Mouse (Mus musculus): ENCODE measurements at regions not wholly inside any gene's neighbourhood (a gene's known extent, or its start where the extent isn't known, plus 50 kb on each side); places are given as distances from the start of the nearest gene placed in this dataset.

DNA sequence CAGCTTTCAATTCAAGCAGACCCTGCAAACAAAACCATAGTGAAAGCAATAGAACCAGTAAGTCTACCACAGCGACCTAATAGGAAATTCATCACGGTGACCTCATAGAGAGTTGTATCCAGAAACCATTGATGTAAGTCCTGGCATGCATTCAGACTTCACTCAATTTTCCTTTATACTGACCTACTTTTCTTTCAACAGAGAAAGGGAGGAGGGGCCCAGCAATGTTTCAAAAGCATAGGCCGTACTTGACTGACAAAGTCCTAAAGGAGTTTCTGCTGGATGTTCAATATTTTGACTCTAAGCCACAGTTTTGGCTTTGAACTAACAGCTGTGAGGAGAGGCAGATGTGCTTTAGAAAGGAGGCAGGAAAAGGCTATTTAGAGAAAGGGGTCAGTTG, 88.4 kb downstream of the AI593442 start:
- Histone ChIP-seq H3K4me2 (ENCODE audit: low read length) (no peak overlapping the region), H3K36me3 (ENCODE audit: control insufficient read depth, insufficient read depth, low read length) (no peaks in the 10 kb centered on the region), H3K9ac (ENCODE audit: low read length) (no peak overlapping the region), H3K27ac (ENCODE audit: low read depth, low read length) (no peak overlapping the region), H3K27me3 (replicated peaks; ENCODE audit: control insufficient read depth, insufficient read depth, low read length) (no peaks in the 10 kb centered on the region), H3K4me3 (ENCODE audit: low read depth, low read length) (no peak overlapping the region), H3K4me1 (ENCODE audit: control insufficient read depth, insufficient read depth, low read length) (no peaks in the 10 kb centered on the region), H3K9me3 (replicated peaks; ENCODE audit: control insufficient read depth, low read length) (no peaks in the 10 kb centered on the region)
- peak; percentile 89 for ATAC-seq
- WGBS: 9% methylated on average over 3 of the region's 3 CpGs
- DNase-seq (ENCODE audit: low spot score): peak; percentile 82

DNA sequence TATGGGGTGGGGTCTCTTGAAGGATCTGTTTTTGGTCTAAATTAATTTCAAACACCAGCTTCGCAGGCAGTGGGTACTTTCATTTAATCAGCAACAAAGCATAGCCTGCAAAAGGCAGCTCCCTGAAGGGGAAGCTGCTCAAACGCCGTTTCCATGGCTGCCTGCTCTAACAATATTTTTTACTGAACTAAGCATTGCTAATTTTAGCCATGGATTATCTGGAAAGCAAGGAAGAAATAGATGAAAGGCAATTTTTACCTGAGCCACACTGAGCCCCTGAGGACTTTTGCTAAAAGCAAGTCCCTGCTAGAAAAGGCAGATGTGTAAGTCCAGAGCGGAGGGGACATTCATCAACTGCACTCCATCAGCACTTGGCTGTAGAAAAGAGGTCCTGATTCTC, 105.5 kb downstream of the AI593442 start:
- no peak overlapping the region for H3K9ac ChIP-seq (ENCODE audit: low read length)
- no peak overlapping the region for H3K27ac ChIP-seq (ENCODE audit: low read depth, low read length)
- no peaks in the 10 kb centered on the region for H3K27me3 ChIP-seq (replicated peaks; ENCODE audit: control insufficient read depth, insufficient read depth, low read length)
- ATAC-seq (no peak), DNase-seq (ENCODE audit: low spot score) (no peak)
- no peaks in the 10 kb centered on the region for H3K9me3 ChIP-seq (replicated peaks; ENCODE audit: control insufficient read depth, low read length)
- 71% methylated on average over 4 of the region's 4 CpGs for WGBS
- no peak overlapping the region for H3K4me2 ChIP-seq (ENCODE audit: low read length)
- H3K36me3 ChIP-seq (ENCODE audit: control insufficient read depth, insufficient read depth, low read length): no peaks in the 10 kb centered on the region
- H3K4me3 ChIP-seq (ENCODE audit: low read depth, low read length): no peak overlapping the region
- H3K4me1 ChIP-seq (ENCODE audit: control insufficient read depth, insufficient read depth, low read length): no peaks in the 10 kb centered on the region

DNA sequence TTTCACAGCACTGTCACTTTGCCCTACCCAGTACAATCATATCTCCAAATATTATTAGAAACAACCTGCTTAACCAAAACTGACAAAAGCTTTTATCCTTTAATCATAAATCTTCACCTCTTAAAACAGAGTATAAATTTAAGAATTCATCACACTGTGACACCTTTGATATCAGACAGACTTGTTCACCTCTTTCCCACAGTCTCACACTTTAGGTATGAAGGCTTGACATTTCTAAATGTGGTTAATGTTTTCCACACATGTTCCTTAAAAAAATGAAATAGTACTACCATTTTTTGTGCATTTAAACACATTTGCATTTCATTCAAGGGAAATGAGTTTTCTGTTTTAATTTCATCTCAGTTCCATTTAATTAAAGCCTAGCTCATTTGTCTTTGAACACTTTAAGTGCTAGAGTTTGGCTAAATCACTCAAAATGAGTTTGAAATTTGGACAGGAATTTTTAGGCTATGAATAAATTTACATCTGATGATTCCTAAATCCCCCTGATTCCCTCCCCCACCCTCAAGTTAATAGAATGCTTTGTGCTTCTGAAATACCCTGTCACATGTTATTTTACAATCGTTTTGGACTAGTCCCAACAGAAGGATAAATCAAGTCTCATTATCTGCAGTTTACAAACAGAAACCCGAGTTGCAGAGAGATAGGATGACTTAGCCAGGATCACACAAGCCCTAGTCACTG, 127.9 kb downstream of the AI593442 start:
- ATAC-seq (0 out of 2 replicates have a peak, but pooled peaks have one; percentile 18), DNase-seq (ENCODE audit: low spot score) (peak; percentile 49)
- no peak overlapping the region for H3K9ac ChIP-seq (ENCODE audit: low read length)
- H3K4me2 ChIP-seq (ENCODE audit: low read length): no peak overlapping the region
- H3K4me1 ChIP-seq (ENCODE audit: control insufficient read depth, insufficient read depth, low read length): no peaks in the 10 kb centered on the region
- no peak overlapping the region for H3K27ac ChIP-seq (ENCODE audit: low read depth, low read length)
- 26% methylated on average over 2 of the region's 2 CpGs for WGBS
- H3K9me3 ChIP-seq (replicated peaks; ENCODE audit: control insufficient read depth, low read length): no peaks in the 10 kb centered on the region
- H3K36me3 ChIP-seq (ENCODE audit: control insufficient read depth, insufficient read depth, low read length): no peaks in the 10 kb centered on the region
- H3K4me3 ChIP-seq (ENCODE audit: low read depth, low read length): no peak overlapping the region
- no peaks in the 10 kb centered on the region for H3K27me3 ChIP-seq (replicated peaks; ENCODE audit: control insufficient read depth, insufficient read depth, low read length)

GRCm38 (mm10) chr9:52546071-52546470, 133.5 kb downstream of the AI593442 start:
- WGBS: 72% methylated on average over 2 of the region's 2 CpGs
- Histone ChIP-seq H3K9me3 (replicated peaks; ENCODE audit: control insufficient read depth, low read length) (no peaks in the 10 kb centered on the region), H3K4me2 (ENCODE audit: low read length) (no peak overlapping the region), H3K4me3 (ENCODE audit: low read depth, low read length) (no peak overlapping the region), H3K9ac (ENCODE audit: low read length) (no peak overlapping the region), H3K27ac (ENCODE audit: low read depth, low read length) (no peak overlapping the region), H3K27me3 (replicated peaks; ENCODE audit: control insufficient read depth, insufficient read depth, low read length) (no peaks in the 10 kb centered on the region), H3K36me3 (ENCODE audit: control insufficient read depth, insufficient read depth, low read length) (no peaks in the 10 kb centered on the region), H3K4me1 (ENCODE audit: control insufficient read depth, insufficient read depth, low read length) (no peaks in the 10 kb centered on the region)
- ATAC-seq: no peak
- no peak for DNase-seq (ENCODE audit: low spot score)

- H3K27me3 ChIP-seq (replicated peaks; ENCODE audit: control insufficient read depth, insufficient read depth, low read length): no peaks in the 10 kb centered on the region
- H3K9ac ChIP-seq (ENCODE audit: low read length): no peak overlapping the region
- DNase-seq (ENCODE audit: low spot score) (no peak), ATAC-seq (no peak)
- no peak overlapping the region for H3K4me3 ChIP-seq (ENCODE audit: low read depth, low read length)
- 85% methylated on average over 3 of the region's 3 CpGs for WGBS
- H3K4me2 ChIP-seq (ENCODE audit: low read length): no peak overlapping the region
- H3K36me3 ChIP-seq (ENCODE audit: control insufficient read depth, insufficient read depth, low read length): no peaks in the 10 kb centered on the region
- no peak overlapping the region for H3K27ac ChIP-seq (ENCODE audit: low read depth, low read length)
- H3K9me3 ChIP-seq (replicated peaks; ENCODE audit: control insufficient read depth, low read length): no peaks in the 10 kb centered on the region
- no peaks in the 10 kb centered on the region for H3K4me1 ChIP-seq (ENCODE audit: control insufficient read depth, insufficient read depth, low read length)
Measured at GRCm38 (mm10) chr9:52539086-52539485, 140.5 kb downstream of the AI593442 start.

GRCm38 (mm10) chr9:52529444-52529915, 150.1 kb downstream of the AI593442 start:
- ATAC-seq (no peak), DNase-seq (ENCODE audit: low spot score) (no peak)
- Histone ChIP-seq H3K27ac (ENCODE audit: low read depth, low read length) (no peak overlapping the region), H3K9ac (ENCODE audit: low read length) (no peak overlapping the region), H3K4me3 (ENCODE audit: low read depth, low read length) (no peak overlapping the region), H3K9me3 (replicated peaks; ENCODE audit: control insufficient read depth, low read length) (no peaks in the 10 kb centered on the region), H3K27me3 (replicated peaks; ENCODE audit: control insufficient read depth, insufficient read depth, low read length) (no peaks in the 10 kb centered on the region), H3K4me2 (ENCODE audit: low read length) (no peak overlapping the region), H3K36me3 (ENCODE audit: control insufficient read depth, insufficient read depth, low read length) (no peaks in the 10 kb centered on the region), H3K4me1 (ENCODE audit: control insufficient read depth, insufficient read depth, low read length) (no peaks in the 10 kb centered on the region)
- 93% methylated on average over 6 of the region's 6 CpGs for WGBS

GRCm38 (mm10) chr9:52500487-52500886, 179.1 kb downstream of the AI593442 start:
- 67% methylated on average over 3 of the region's 3 CpGs for WGBS
- Histone ChIP-seq H3K4me2 (ENCODE audit: low read length) (no peak overlapping the region), H3K9me3 (replicated peaks; ENCODE audit: control insufficient read depth, low read length) (0 out of 2 replicates have a peak, but pooled peaks cover 2% of the 10 kb centered on the region), H3K4me1 (ENCODE audit: control insufficient read depth, insufficient read depth, low read length) (no peaks in the 10 kb centered on the region), H3K27ac (ENCODE audit: low read depth, low read length) (no peak overlapping the region), H3K36me3 (ENCODE audit: control insufficient read depth, insufficient read depth, low read length) (no peaks in the 10 kb centered on the region), H3K27me3 (replicated peaks; ENCODE audit: control insufficient read depth, insufficient read depth, low read length) (no peaks in the 10 kb centered on the region), H3K4me3 (ENCODE audit: low read depth, low read length) (no peak overlapping the region), H3K9ac (ENCODE audit: low read length) (no peak overlapping the region)
- no peak for ATAC-seq
- DNase-seq (ENCODE audit: low spot score): no peak

- peak; percentile 44 for DNase-seq (ENCODE audit: low spot score)
- WGBS: 55% methylated on average over 8 of the region's 8 CpGs
Measured at GRCm38 (mm10) chr9:52495483-52496270, 183.9 kb downstream of the AI593442 start.

More at GRCm38 (mm10) chr9:52495483-52496270, 183.9 kb downstream of the AI593442 start:
- Histone ChIP-seq H3K4me3 (ENCODE audit: low read depth, low read length) (no peak overlapping the region), H3K27me3 (replicated peaks; ENCODE audit: control insufficient read depth, insufficient read depth, low read length) (no peaks in the 10 kb centered on the region), H3K36me3 (ENCODE audit: control insufficient read depth, insufficient read depth, low read length) (no peaks in the 10 kb centered on the region), H3K9ac (ENCODE audit: low read length) (no peak overlapping the region), H3K9me3 (replicated peaks; ENCODE audit: control insufficient read depth, low read length) (no peaks in the 10 kb centered on the region), H3K4me2 (ENCODE audit: low read length) (no peak overlapping the region), H3K4me1 (ENCODE audit: control insufficient read depth, insufficient read depth, low read length) (no peaks in the 10 kb centered on the region), H3K27ac (ENCODE audit: low read depth, low read length) (no peak overlapping the region)
- ATAC-seq: no peak

Data from forebrain, embryonic 14.5 days (tissue).